Mouse (Mus musculus): ENCODE measurements around the gene Gm21732.
"Not testable (repeated sequence)": the region's sequence is repeated elsewhere in the genome, so short reads cannot be mapped to it uniquely, and the experiment has no call there.

Gene Gm21732

GRCm38 (mm10) chrY:38575591-38575990, at the start of gene Gm21732:
TSS of gene Gm21732 (minus strand) at chrY:38575691.
- not testable (repeated sequence) for DNase-seq

Measured in cerebellum, adult 8-10 months (tissue).